Mouse (Mus musculus) stomach, postnatal 0 days (tissue): ENCODE measurements around the gene Ube2r2. TPM values are rescaled to one million over a fixed set of nuclear protein-coding genes. Genes with fewer than 3 reads are reported as not detected.

Experiments used
- ATAC-seq: fragments of 200-750 bp; cut with Nextera tagmentation; 2 replicates; pipeline ENCODE4 v1.8.0; 2017; ENCODE audit not compliant: low FRiP score, low TSS enrichment
- DNase-seq: peaks from one replicate; pipeline ENCODE4 v3.0.0-alpha.2; 2016; ENCODE audit warnings: low spot score
- H3K27ac ChIP-seq: fragments of 300-500 bp; sonication (generic); replicated peaks from 2 replicates; pipeline ENCODE4 v1.5.1; 2014; ENCODE audit warnings: mild to moderate bottlenecking, control low read depth
- H3K27me3 ChIP-seq: fragments of 300-500 bp; sonication (generic); 2 replicates; pipeline ENCODE4 v1.6.1; 2014; ENCODE audit warnings: low read length; ENCODE audit not compliant: control insufficient read depth, insufficient read depth
- H3K36me3 ChIP-seq: fragments of 300-500 bp; sonication (generic); 2 replicates; pipeline ENCODE4 v1.6.1; 2014; ENCODE audit warnings: low read length, mixed read lengths; ENCODE audit not compliant: control insufficient read depth, insufficient read depth
- H3K4me1 ChIP-seq: fragments of 300-500 bp; sonication (generic); replicated peaks from 2 replicates; pipeline ENCODE4 v1.6.1; 2014; ENCODE audit warnings: antibody characterized with exemption; ENCODE audit not compliant: control insufficient read depth, insufficient read depth
- H3K4me2 ChIP-seq: fragments of 300-500 bp; sonication (generic); replicated peaks from 2 replicates; pipeline ENCODE4 v1.6.1; 2014; ENCODE audit warnings: low read depth, mild to moderate bottlenecking, control low read depth, moderate library complexity
- H3K4me3 ChIP-seq: fragments of 300-500 bp; sonication (generic); 2 replicates; pipeline ENCODE4 v1.5.1; 2014; ENCODE audit warnings: low read depth, low read length, control low read depth
- H3K9ac ChIP-seq: fragments of 300-500 bp; sonication (generic); 2 replicates; pipeline ENCODE4 v1.6.1; 2014; ENCODE audit warnings: mild to moderate bottlenecking, low read length, control low read depth, mixed read lengths
- H3K9me3 ChIP-seq: fragments of 300-500 bp; sonication (generic); 2 replicates; pipeline ENCODE4 v1.6.1; 2016; ENCODE audit warnings: low read length; ENCODE audit not compliant: control insufficient read depth
- CTCF ChIP-seq: IDR thresholded peaks from 2 replicates; pipeline ENCODE4 v1.5.1; 2016; ENCODE audit warnings: antibody characterized with exemption, low read depth, mild to moderate bottlenecking, moderate library complexity
- EP300 ChIP-seq: optimal IDR thresholded peaks from 2 replicates; pipeline ENCODE3; 2016; ENCODE audit warnings: antibody characterized with exemption
- WGBS: fragments of 180-500 bp; shearing (Covaris S2); extraction: QIAGEN DNeasy Blood & Tissue Kit; methylation state at CpG from one replicate; pipeline ENCODE4 v1.1.7; 2014; 5-methylcytosine and 5-hydroxymethylcytosine counted together
- polyA plus RNA-seq: library from polyadenylated mRNA; unstranded; fragments of >200 nt; fragmentation: Nextera tagmentation; extraction: Ambion mirVana; gene quantifications from 2 replicates; pipeline ENCODE4 v1.2.1, GENCODE M21; 2015

Ube2r2 gene
- polyA plus RNA-seq, 1 experiment from 2014 or later = 76.3 TPM

- no peak overlapping the region for H3K4me3 ChIP-seq
- H3K4me2 ChIP-seq = no peak overlapping the region
- no peak overlapping the region for H3K9ac ChIP-seq
- H3K27me3 ChIP-seq = no peaks in the 10 kb centered on the region
- TF ChIP-seq EP300 (no peak), CTCF (peak; percentile 86)
- H3K36me3 ChIP-seq = no peaks in the 10 kb centered on the region
- WGBS = 49% methylated on average over 6 of the region's 6 CpGs
- DNase-seq (peak; percentile 74), ATAC-seq (peak; percentile 47; the same call in 1 of the 2 replicates)
- H3K9me3 ChIP-seq = no peaks in the 10 kb centered on the region
- H3K4me1 ChIP-seq = no peaks in the 10 kb centered on the region
- no peak overlapping the region for H3K27ac ChIP-seq
Measured at GRCm38 (mm10) chr4:41165693-41166475, 30.3 kb downstream of the Ube2r2 start.

GRCm38 (mm10) chr4:41170970-41171369 is 35.4 kb downstream of the Ube2r2 start:
- Histone ChIP-seq H3K9ac (no peak overlapping the region), H3K4me3 (no peak overlapping the region), H3K27ac (no peak overlapping the region), H3K4me1 (no peaks in the 10 kb centered on the region), H3K36me3 (0 out of 2 replicates have a peak, but pooled peaks cover 4% of the 10 kb centered on the region), H3K27me3 (no peaks in the 10 kb centered on the region), H3K4me2 (no peak overlapping the region), H3K9me3 (no peaks in the 10 kb centered on the region)
- DNase-seq (no peak), ATAC-seq (no peak)
- WGBS = 80% methylated on average over 2 of the region's 2 CpGs
- TF ChIP-seq CTCF (no peak), EP300 (no peak)

GRCm38 (mm10) chr4:41174631-41175030 is 39.1 kb downstream of the Ube2r2 start:
- Histone ChIP-seq H3K36me3 (peaks cover 12% of the 10 kb centered on the region; the same call in 1 of the 2 replicates), H3K27ac (no peak overlapping the region), H3K4me2 (no peak overlapping the region), H3K4me3 (no peak overlapping the region), H3K27me3 (no peaks in the 10 kb centered on the region), H3K4me1 (no peaks in the 10 kb centered on the region), H3K9me3 (no peaks in the 10 kb centered on the region), H3K9ac (no peak overlapping the region)
- TF ChIP-seq EP300 (no peak), CTCF (no peak)
- WGBS = 78% methylated on average over 2 of the region's 2 CpGs
- DNase-seq (no peak), ATAC-seq (no peak)

GRCm38 (mm10) chr4:41179825-41180725 is 44.5 kb downstream of the Ube2r2 start:
- DNase-seq = no peak
- H3K36me3 ChIP-seq = peaks cover 12% of the 10 kb centered on the region; the same call in 1 of the 2 replicates
- WGBS = 81% methylated on average over 15 of the region's 15 CpGs
- TF ChIP-seq CTCF (no peak), EP300 (no peak)
- no peak overlapping the region for H3K4me2 ChIP-seq
- H3K9me3 ChIP-seq = no peaks in the 10 kb centered on the region
- no peak overlapping the region for H3K27ac ChIP-seq
- peak; percentile 67 for ATAC-seq
- no peak overlapping the region for H3K9ac ChIP-seq
- no peak overlapping the region for H3K4me3 ChIP-seq
- no peaks in the 10 kb centered on the region for H3K4me1 ChIP-seq
- no peaks in the 10 kb centered on the region for H3K27me3 ChIP-seq

GRCm38 (mm10) chr4:41189809-41190208 is 54.3 kb downstream of the Ube2r2 start:
- H3K4me3 ChIP-seq = no peak overlapping the region
- H3K36me3 ChIP-seq = peaks cover 12% of the 10 kb centered on the region; the same call in 1 of the 2 replicates
- 81% methylated on average over 2 of the region's 2 CpGs for WGBS
- no peak for TF ChIP-seq EP300
- TF ChIP-seq CTCF = no peak
- no peak for DNase-seq
- no peak for ATAC-seq
- H3K4me2 ChIP-seq = no peak overlapping the region
- no peaks in the 10 kb centered on the region for H3K27me3 ChIP-seq
- no peak overlapping the region for H3K27ac ChIP-seq
- no peak overlapping the region for H3K9ac ChIP-seq
- H3K4me1 ChIP-seq = no peaks in the 10 kb centered on the region
- H3K9me3 ChIP-seq = no peaks in the 10 kb centered on the region
